Mouse (Mus musculus): ENCODE measurements around the gene Cpxm2.

Cpxm2 gene

DNA sequence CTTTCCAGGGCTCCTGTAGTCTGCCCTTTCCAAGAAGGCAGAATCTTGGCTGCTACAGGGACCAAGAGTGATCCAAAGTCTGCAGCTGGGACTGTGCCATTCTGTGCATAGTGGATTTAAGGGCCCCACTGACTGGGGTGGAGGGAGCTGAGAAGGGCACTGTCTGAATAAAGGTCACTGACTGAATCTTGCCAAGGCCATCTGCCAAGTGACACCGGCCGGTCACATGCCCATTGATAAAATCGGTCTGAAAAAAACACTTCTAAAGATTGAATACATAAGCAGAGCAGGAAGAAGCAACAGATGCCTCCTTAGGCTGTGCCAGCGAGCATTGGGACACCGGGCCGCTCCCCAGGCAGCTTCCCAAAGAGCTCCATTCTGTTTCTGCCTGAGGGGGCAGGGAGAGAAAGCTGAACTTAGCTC, 803 bp downstream of the Cpxm2 start:
- in situ Hi-C loops (cut with MboI; ENCODE audit: unreplicated experiment in 2 of 2) = no loop called here

DNA sequence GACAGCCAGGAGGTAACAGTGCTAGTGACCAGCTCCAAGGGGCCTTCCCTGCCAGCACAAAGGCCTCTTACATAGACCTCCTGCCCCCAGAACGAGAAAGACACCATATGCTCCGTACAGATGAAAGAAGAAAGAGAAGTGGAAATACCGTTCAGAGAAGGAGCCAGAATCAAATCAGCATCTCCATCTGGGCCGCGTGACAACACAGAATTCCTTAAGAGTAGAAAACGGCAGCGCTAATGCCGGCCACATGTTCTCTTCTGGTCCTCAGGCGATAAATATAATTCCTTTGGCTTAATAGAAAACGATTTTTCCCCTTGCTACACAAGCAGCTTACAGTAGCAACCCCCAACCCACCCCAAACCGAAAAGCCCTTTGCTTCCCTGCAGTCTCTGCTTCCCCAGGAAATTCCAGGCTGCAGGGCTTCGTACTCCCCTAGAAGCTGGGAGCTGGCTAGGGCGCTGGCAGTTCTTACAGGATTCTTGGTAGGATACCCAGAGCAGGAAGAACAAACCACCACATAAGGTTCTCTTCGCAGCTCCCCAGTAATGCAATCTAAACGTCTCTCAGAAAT, 9.2 kb downstream of the Cpxm2 start:
- in situ Hi-C loops (cut with MboI; ENCODE audit: unreplicated experiment in 2 of 2) = no loop called here

DNA sequence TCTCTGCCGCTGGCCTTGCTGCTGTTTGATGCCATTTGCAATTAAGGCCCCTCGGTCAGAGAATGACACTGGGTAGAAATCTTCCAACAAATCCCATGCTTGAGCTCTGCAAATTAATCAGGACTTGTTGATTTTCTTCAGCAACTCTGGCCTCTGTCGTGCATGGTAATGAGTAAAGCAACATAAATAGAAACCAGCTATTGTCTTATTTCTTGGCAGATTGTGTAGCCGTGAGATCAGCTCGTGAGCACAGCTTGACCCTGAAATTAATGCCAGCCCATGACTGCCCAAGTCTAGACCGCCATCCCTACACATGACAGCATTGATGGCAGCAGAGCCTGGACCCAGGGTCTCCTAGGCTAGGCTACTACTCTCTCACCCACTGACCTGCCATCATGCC, 25.9 kb downstream of the Cpxm2 start:
- in situ Hi-C loops (cut with MboI; ENCODE audit: unreplicated experiment in 2 of 2) = no loop called here

DNA sequence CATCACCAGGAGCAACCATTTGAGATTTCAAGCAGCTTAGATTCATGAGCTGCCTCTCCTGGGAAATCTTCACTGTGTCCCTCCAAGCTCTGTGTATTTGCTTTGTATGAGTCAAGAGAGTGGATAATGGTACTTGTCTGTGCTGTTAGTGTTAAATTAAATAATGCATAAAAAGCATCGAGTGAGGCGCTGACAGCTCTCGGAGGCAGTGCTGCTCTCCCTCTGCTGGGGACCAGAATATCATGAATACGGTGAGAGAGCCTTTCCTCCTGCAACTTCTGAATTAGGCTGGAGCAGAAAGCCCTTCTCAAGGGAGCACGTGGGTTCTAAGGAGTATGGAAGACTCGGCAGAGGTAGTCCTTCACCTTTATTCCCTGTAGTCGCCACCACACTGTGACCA, 29.6 kb downstream of the Cpxm2 start:
- in situ Hi-C loops (cut with MboI; ENCODE audit: unreplicated experiment in 2 of 2) = no loop called here

DNA sequence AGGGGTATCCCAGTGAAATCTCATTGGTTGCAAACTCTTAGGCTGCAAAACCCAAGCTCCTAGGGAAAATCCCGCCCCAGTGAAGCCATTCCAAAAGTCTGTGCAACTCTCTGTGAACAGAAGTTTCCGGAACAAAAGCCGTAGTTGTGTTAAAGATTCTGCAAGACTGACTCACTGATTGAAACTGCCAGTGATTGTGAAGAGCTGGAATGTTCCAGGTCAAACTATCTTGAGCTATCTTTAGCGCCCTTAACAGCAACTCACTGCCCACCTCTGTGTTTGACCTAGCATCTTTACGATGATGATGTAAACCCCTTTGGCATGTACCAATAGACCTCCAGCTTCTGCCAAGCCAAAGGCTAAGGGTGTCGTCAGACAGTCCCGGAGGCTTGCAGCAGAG, 31.3 kb downstream of the Cpxm2 start:
- in situ Hi-C loops (cut with MboI; ENCODE audit: unreplicated experiment in 2 of 2) = no loop called here

DNA sequence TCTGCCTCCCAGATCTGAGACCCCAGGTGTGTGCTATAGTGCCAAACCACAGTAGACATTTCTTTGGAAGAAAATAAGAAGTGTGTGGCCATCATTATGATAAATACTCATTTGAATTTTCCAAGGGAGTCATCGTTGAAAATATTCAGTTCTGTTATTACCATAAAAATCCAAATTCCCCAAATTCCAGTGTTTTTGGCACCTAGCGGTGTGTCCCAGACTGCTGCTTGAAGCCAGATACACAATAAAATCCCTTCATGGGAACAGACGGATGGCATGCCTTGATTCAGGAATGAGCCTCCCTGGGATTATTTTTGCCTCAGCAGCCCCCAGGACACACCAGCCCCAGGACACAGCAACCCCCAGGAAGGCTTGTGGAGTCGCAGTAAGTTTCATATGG, 34.7 kb downstream of the Cpxm2 start:
- in situ Hi-C loops (cut with MboI; ENCODE audit: unreplicated experiment in 2 of 2) = no loop called here

DNA sequence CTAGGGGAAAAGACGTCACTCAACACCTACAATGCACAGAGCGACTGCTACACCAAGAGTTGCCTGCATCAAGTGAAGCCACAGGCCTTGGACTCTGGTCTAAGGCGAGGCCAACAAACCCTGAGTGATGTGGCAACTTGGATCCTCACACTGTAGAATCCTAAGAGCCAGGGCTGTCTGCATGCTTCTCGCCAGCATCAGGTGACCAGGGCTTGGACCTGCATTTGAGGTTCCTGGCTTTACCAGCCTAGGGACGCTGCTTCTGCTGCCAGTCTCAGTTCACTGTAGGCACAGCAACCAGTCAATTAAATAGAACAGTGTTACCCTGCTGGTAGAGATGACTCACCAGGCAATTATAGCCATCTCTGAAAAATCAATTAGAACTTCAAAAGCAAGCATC, 42.8 kb downstream of the Cpxm2 start:
- in situ Hi-C loops (cut with MboI; ENCODE audit: unreplicated experiment in 2 of 2) = no loop called here

DNA sequence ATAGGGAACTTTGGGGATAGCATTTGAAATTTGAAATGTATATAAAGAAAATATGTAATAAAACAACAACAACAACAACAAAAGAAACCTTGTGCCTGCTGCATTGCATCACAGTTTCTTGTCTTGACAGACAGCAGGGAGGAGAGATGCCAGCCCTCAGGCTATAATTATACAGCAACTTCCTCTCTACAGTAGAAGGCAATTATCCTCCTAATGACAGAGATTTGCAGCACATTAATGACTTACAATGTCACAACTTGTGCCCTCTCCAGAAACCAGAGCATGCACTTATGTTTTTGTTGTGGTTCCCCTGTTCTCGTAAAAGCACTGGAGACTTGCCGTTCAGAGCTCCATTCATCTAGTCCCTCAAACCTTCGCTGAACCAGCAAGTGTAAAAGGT, 44.2 kb downstream of the Cpxm2 start:
- in situ Hi-C loops (cut with MboI; ENCODE audit: unreplicated experiment in 2 of 2) = no loop called here

DNA sequence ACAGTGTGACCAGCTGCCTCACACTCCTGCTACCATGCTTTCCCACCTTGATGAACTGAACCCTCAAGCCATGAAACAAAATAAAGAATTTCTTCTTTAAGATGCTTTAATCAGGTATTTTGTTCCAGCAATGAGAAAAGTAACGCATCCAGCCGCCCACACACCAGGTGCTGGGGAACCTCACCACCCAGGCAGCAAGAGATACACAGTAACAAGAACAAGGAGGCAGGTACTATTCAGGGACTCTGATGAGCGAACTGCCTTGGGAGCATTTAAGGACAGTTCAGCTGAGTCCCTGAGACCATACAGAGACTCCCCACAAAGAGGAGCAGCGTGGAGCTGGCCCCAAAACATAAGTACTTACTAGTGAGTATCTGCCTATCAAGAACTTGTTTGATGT, 47.6 kb downstream of the Cpxm2 start:
- in situ Hi-C loops (cut with MboI; ENCODE audit: unreplicated experiment in 2 of 2) = no loop called here

DNA sequence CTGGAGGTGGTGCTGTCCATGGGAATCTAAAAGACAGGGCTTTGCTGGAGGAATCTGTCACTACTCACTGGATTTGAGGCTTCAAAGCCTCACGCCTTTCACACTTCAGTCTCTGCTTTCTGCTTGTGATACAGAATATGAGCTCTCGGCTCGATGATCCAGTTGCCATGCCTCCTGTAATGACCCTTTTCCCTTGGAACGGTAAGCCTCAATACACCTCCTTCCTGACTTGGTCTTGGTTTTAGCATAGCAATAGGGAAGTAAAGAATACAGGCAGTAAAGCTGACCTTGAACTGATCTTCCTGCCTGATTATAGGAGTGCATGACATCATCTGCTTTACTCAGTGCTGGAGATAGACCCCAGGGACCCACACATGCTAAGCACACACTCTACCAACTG, 49.2 kb downstream of the Cpxm2 start:
- in situ Hi-C loops (cut with MboI; ENCODE audit: unreplicated experiment in 2 of 2) = no loop called here

DNA sequence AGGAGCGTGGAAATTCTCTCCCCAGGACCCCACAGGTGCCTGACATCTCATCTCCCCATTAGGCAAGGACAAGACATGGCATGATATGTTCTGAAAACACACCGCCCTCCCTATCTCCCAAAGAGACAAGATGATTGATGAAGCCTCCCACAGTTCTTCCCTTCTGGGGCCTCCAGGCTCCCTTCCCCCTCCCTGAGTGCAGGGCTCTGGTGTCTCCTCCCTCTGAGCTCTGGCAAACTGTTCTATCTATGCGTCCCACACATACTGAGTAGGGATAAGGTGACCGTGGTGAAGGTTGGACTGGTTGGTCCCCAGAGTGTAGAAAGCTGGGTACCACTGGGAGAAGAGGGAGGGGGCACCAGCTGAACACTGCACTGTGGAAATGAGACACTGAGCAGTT, 56.1 kb downstream of the Cpxm2 start:
- in situ Hi-C loops (cut with MboI; ENCODE audit: unreplicated experiment in 2 of 2) = no loop called here

DNA sequence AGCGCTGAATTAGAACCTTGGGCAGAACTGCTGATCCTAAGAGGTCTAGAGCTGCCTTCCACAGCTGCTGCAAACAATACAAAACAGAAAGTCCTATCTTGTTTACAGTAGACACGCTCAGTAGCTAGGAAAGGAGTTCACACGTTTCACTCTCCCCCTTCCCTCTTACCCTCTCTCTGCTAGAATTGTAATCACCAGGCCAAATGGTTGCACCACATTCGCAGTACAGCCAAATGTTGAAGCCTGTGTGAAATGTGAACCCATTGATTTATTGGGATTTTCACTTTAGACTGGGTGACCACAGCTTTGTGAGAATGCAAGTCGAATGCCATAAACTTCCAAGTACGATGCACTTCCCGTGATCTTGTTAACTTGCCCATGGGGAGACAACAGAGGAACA, 59.9 kb downstream of the Cpxm2 start:
- in situ Hi-C loops (cut with MboI; ENCODE audit: unreplicated experiment in 2 of 2) = no loop called here

DNA sequence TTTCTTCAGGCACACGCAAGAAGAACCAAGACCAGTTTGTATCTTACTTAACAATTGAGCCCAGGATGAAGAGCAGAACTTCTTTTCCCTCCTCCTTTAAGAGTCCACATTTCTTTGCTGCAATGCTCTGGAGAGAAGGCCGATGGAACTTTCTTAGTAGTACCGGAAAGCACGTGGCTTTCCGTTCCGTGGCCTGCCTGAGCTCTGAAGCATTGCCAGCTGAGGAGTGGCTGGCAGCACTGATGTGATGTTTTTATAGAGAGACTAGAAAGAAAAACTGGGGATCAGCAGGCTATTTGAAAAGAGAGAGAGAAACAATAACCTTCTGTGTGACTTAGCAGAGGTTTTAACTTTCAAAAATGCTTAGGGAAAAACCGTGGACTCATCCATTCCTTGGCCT, 63.0 kb downstream of the Cpxm2 start:
- in situ Hi-C loops (cut with MboI; ENCODE audit: unreplicated experiment in 2 of 2) = no loop called here

DNA sequence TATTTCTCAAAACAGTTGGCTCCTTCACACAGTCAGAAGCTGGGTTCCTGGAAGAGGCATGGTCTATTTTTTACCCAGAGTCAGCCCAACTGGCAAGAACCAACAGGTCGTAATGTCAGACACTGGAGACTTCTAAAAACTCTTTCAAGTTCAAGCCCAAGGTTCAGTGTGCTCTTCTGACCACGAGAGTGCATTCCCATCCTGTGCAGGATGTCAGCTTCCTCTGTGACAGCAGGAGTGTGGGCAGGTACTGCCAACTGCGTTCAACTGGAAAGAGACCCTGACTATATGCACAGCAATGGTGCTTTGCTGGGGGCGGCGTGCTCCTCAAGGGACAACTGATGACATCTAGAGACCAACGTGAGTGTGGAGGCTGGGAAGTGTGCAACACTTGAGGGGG, 65.9 kb downstream of the Cpxm2 start:
- in situ Hi-C loops (cut with MboI; ENCODE audit: unreplicated experiment in 2 of 2) = no loop called here

DNA sequence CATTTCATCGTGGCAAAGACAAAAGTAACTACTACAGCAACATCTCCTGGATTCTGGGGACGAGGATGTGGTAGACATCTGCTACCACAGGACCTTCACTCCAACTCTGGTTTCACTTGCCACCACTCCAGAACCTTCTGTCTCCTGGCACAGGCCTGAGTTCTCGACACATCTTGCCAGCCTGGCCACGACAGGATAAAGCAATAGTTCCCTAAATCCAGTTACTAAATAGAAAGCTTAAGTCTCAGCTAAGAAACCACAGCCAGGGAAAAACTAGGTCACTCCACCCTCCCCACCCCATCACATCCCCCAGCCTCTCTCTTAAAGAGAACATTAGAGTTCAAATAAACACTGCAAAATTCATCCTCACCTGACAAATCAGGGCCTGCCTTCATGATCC, 66.4 kb downstream of the Cpxm2 start:
- in situ Hi-C loops (cut with MboI; ENCODE audit: unreplicated experiment in 2 of 2) = no loop called here

DNA sequence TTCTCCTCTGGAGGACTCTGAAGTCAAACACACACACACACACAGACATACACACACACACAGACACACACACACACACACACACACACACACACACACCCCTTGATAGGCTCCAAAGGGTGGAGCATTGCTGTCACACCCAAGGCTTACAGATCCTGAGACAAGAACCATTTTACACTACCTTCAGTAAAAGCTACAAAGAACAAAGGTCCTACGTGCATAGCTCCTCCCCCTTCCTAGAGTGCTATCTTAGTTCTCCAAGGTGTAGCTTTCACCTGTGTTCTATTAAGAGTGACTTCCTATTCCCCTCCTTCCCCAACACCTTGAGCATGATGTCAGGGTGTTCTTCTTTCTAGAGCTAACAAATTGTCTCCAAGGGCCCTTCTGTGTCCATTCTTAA, 78.7 kb downstream of the Cpxm2 start:
- in situ Hi-C loops (cut with MboI; ENCODE audit: unreplicated experiment in 2 of 2) = no loop called here

DNA sequence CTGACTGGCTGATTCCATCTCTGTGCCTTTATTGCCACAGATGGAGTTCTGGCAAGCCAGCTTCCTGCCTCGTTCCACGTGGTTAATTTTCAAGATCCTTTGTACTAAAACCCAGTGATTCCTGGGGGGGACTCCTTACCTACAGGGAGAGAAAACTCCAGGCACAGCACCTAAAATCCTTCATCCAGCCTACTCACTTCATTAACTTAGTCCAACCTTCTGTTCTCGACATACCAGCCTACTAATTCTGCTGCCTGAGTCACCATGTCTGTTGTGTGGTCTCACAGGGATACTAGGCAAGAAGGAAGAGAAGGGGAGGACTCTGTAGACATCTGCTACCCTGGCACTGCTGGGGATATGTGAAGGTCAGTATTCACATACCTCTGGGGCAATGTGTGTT, 80.0 kb downstream of the Cpxm2 start:
- in situ Hi-C loops (cut with MboI; ENCODE audit: unreplicated experiment in 2 of 2) = no loop called here

DNA sequence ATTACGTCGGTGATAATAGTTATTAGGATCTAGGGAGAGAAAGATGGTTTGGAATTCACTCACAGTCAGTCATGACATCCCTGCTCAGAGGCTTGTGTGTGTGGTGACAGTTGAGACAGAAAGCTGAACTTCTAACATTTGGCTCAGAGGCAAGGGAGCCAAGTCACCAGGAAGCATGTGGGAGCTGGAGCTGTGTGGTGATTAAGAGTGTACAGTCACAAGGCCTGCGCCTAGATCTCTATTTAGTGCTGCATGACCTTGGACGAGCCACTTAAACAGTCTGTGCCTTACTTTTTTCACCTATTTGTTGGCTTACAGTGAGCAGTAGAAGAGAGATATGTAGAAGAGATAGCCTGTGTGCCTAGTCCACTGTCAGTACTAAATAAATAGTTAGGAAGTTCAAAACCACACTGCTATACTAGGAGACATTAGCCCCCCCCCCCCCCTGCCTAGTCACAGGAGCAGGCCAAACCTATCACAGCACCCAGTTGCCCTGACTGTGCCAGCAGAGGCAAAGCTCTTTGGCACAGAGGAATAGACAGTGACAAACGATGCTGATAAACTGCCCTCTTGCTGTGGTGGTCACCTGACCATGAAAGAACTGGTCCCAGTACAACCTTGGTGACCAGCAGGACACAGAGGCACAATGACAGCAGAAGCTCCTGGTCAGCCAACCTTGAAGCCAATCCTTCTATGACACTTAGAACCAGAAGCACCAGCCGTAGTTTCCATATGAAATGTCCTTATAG, 83.5 kb downstream of the Cpxm2 start:
- in situ Hi-C loops (cut with MboI; ENCODE audit: unreplicated experiment in 2 of 2) = no loop called here

DNA sequence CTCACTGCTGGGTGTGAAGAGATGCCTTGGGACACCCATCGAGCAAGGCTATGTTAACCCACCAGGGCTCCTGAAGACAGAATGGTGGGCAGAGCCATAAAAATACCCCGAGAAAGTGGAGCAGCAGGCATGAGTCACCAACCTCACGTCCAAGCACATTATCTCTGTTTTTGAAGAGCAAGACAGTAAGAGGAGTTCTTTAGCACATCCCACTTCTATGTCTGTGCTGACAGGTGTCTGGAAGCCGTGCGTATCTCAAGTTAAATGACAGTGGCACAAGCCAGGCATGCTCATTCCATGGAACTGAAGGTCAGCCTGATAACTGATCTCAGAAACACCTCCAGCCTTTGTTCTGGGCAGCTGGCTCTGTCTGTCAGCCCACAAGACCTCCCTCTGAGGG, 86.6 kb downstream of the Cpxm2 start:
- in situ Hi-C loops (cut with MboI; ENCODE audit: unreplicated experiment in 2 of 2) = no loop called here

DNA sequence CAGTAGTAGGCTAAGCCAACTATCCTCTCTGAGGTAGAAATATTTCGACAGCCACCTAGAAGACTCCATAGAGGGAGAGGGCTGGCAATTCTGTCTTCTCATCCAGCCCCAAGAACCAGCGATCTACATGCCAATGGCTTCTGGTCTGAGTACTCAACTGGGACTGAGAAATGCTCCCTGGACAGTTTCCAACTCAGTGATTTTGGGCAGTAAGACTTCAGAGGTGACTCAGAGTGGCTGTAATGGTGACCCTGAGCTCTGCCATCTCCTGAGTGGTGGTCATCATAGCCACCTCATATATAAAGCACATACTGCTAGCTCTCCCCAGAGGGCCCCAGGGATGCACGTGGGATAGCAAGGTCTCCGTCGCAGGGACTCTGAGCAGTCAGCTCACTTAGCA, 87.0 kb downstream of the Cpxm2 start:
- in situ Hi-C loops (cut with MboI; ENCODE audit: unreplicated experiment in 2 of 2) = no loop called here

DNA sequence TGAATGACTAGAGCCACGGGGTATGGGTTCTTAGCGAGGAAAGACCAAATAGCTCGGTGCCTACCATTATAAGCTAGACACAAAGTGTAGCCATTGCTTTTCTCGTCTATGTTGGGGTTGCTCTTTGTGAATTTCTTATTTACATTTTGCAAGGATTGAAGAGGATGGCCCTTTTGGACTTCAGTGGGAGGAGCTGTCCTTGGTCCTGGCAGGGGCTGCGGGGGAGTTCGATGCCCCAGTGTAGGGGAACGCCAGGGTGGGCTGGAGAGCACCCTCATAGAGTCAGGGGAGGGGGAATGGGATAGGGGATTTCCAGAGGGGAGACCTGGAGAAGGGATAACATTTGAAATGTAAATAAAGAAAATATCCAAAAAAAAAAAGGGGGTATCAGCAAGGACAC, 94.4 kb downstream of the Cpxm2 start:
- in situ Hi-C loops (cut with MboI; ENCODE audit: unreplicated experiment in 2 of 2) = no loop called here

DNA sequence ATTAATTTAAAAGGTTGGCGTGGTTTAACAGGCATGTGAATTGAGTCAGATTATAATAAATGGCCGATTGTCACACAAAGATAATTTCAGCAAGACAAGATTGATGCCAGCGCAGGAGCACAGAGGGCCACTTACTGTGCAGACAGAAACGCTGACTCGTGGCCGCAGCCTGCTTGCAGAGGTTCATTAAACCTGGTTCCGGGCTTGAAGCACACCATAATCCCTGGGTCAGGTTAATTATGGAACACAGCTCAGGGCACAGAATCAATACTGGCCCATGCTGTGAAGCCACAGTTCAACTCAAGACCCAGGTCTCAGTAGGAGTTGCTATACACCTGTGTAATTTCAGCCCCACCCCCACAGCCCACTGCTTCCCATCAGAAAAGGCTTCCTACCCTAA, 98.0 kb downstream of the Cpxm2 start:
- in situ Hi-C loops (cut with MboI; ENCODE audit: unreplicated experiment in 2 of 2) = no loop called here

DNA sequence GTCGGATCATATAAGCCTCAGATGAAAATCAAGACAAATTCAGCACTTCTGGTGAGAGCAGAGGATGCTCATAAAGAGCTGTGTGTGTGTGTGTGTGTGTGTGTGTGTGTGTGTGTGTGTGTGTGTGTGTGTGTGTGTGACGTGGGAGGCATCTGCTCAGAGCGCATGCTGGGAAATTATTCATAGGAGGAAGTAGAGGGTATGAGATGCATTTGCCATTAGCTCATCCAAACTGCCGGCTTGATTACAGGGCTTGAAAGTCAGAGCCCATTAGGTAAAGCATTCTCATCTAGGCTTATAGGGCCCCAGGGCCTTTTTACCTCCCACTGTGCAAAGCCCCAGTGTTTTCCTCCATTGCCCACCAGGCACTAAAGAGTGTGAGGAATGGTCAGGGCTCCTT, 107.9 kb downstream of the Cpxm2 start:
- in situ Hi-C loops (cut with MboI; ENCODE audit: unreplicated experiment in 2 of 2) = no loop called here
